7 mouse cellular contexts compared by ENCODE assay signal in the genomic region with DNA sequence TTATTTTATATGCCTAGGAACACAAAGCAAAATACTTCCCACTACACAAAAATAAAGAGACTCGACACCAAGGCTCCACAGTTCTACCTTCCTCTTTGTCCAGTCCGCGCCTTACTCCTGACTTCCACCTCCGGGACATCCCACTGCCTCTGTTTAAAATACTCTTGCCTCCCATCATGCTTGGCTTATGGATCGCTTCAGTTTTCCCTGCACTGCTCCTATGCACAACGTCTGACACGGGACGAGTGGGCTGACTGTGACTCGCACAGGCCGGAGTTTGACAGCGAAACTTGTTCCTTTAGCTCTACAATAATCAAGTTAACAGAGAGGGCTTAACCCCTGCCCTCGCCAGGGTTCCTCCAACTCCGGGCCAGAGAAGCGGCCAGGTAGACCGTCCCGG. TPM values are rescaled to one million over a fixed set of nuclear protein-coding genes. Genes with fewer than 3 reads are reported as not detected.
A peak's percentile ranks its signal among the peaks of the same experiment; 100 is the strongest.
DNase-seq lines count a peak whose midpoint lies in the region; ATAC-seq and TF ChIP-seq lines count a peak whose summit lies in the region.

No protein-coding gene starts in this region.

- under 1% methylated on average over 16 of the region's 16 CpGs for WGBS in liver, embryonic 12.5 days (ENCODE audit: insufficient replicate concordance)
- under 1% methylated on average over 16 of the region's 16 CpGs for WGBS in stomach, postnatal 0 days

- peaks cover 34% of the 10 kb centered on the region for H3K4me1 ChIP-seq in liver, embryonic 12.5 days
- H3K4me1 ChIP-seq in stomach, postnatal 0 days (replicated peaks; ENCODE audit: control insufficient read depth, insufficient read depth) = peaks cover 3% of the 10 kb centered on the region; the same call in 1 of the 2 replicates

- peaks cover 27% of the 10 kb centered on the region for H3K36me3 ChIP-seq in liver, embryonic 12.5 days
- H3K36me3 ChIP-seq in stomach, postnatal 0 days (ENCODE audit: control insufficient read depth, insufficient read depth, low read length) = 0 out of 2 replicates have a peak, but pooled peaks cover 3% of the 10 kb centered on the region

- peak; percentile 25 for ATAC-seq in erythroid progenitor cell, adult 5-6 weeks (replicated peaks; ENCODE audit: low FRiP score, poor library complexity, severe bottlenecking)
- ATAC-seq in liver, embryonic 12.5 days = no peak; the same call in 1 of the 2 replicates
- no peak; the same call in 1 of the 2 replicates for ATAC-seq in stomach, postnatal 0 days (ENCODE audit: low FRiP score, low TSS enrichment)

- no peaks in the 10 kb centered on the region for H3K9me3 ChIP-seq in liver, embryonic 12.5 days (replicated peaks)
- no peaks in the 10 kb centered on the region for H3K9me3 ChIP-seq in stomach, postnatal 0 days (ENCODE audit: control insufficient read depth, low read length)

- peak overlapping the region; percentile 79 for H3K4me3 ChIP-seq in liver, embryonic 12.5 days
- H3K4me3 ChIP-seq in stomach, postnatal 0 days (ENCODE audit: low read depth, low read length) = peak overlapping the region; percentile 78

- H3K27me3 ChIP-seq in liver, embryonic 12.5 days (replicated peaks) = no peaks in the 10 kb centered on the region
- no peaks in the 10 kb centered on the region for H3K27me3 ChIP-seq in stomach, postnatal 0 days (ENCODE audit: control insufficient read depth, insufficient read depth, low read length)

- no peak for TF ChIP-seq CTCF in stomach, postnatal 0 days (IDR thresholded peaks at IDR 0.05; ENCODE audit: low read depth)

- H3K4me2 ChIP-seq in liver, embryonic 12.5 days = peak overlapping the region; percentile 77
- H3K4me2 ChIP-seq in stomach, postnatal 0 days (replicated peaks; ENCODE audit: low read depth) = peak overlapping the region; percentile 54

- TF ChIP-seq EP300 in stomach, postnatal 0 days (optimal IDR thresholded peaks at IDR 0.05) = no peak

- peak; percentile 11 for DNase-seq in ovary, postnatal 14 days (ENCODE audit: low spot score)
- no peak for DNase-seq in ovary, postnatal 36 days (ENCODE audit: low spot score)
- DNase-seq in stomach, postnatal 0 days (ENCODE audit: low spot score) = no peak
- DNase-seq in adrenal gland, adult 18-20 months (ENCODE audit: low spot score in 2 of 2) = no peak
- no peak for DNase-seq in retina, embryonic 14.5 days (ENCODE audit: low spot score)

- peak overlapping the region; percentile 77 for H3K9ac ChIP-seq in liver, embryonic 12.5 days
- peak overlapping the region; percentile 75 for H3K9ac ChIP-seq in stomach, postnatal 0 days (ENCODE audit: low read length)

- peak overlapping the region; percentile 52 for H3K27ac ChIP-seq in liver, embryonic 12.5 days
- H3K27ac ChIP-seq in stomach, postnatal 0 days (replicated peaks) = peak overlapping the region; percentile 53; the same call in 1 of the 2 replicates

RNA-seq across cellular contexts. Expression of a gene that starts 0.3 kb away (rescaled TPM):
- total RNA-seq in erythroid progenitor cell, adult 5-6 weeks (2015; ENCODE audit: low replicate concordance) = 31.9 and 42.9 TPM in 2 replicates
- total RNA-seq in erythroid progenitor cell, adult 5-6 weeks (2017; ENCODE audit: low replicate concordance) = 23.4 and 57.8 TPM in 2 replicates
- polyA plus RNA-seq in liver, embryonic 12.5 days (2016; fragmentation: Nextera tagmentation; extraction: Ambion mirVana) = 74.3 and 83.1 TPM in 2 replicates
- 45.5 and 45.6 TPM in 2 replicates for polyA plus RNA-seq in stomach, postnatal 0 days (2015; fragmentation: Nextera tagmentation; extraction: Ambion mirVana)
- 100 to 1,000 TPM in 1 of 2 experiments, 10 to 100 TPM in 1; 92.1 to 112 TPM for total RNA-seq in adrenal gland, adult 18-20 months (2021)
